Mouse (Mus musculus) heart, embryonic 14.5 days (tissue): Measurements from ENCODE around the gene Mynn. TPM values are rescaled to one million over a fixed set of nuclear protein-coding genes. Genes with fewer than 3 reads are reported as not detected.

ENCODE experiments used
- ATAC-seq: fragments of 200-750 bp; cut with Nextera tagmentation; 2 replicates; pipeline ENCODE4 v1.8.0; 2017; ENCODE audit warnings: low read depth, moderate TSS enrichment; ENCODE audit not compliant: insufficient number of reproducible peaks, insufficient read depth, low FRiP score
- H3K27ac ChIP-seq, 2 experiments: fragments of 200-500 bp in 1 of 2; fragments of 300-500 bp in 1 of 2; sonication (generic) in 1 of 2; replicated peaks in 1 of 2; 2 replicates each; pipeline ENCODE4 v1.5.1; 2012 to 2014; ENCODE audit warnings: low read depth in 2 of 2, low read length in 2 of 2, control low read depth in 1 of 2, mild to moderate bottlenecking in 1 of 2, mixed read lengths in 1 of 2; ENCODE audit not compliant: control insufficient read depth in 1 of 2, insufficient read depth in 1 of 2
- H3K27me3 ChIP-seq: fragments of 300-500 bp; sonication (generic); 2 replicates; pipeline ENCODE4 v1.6.1; 2014; ENCODE audit warnings: mild to moderate bottlenecking, low read length, control low read depth; ENCODE audit not compliant: control insufficient read depth, insufficient read depth
- H3K36me3 ChIP-seq: fragments of 300-500 bp; sonication (generic); 2 replicates; pipeline ENCODE4 v1.6.1; 2014; ENCODE audit warnings: mild to moderate bottlenecking, control low read depth, low read length, mixed read lengths; ENCODE audit not compliant: control insufficient read depth, insufficient read depth
- H3K4me1 ChIP-seq, 2 experiments: fragments of 200-500 bp in 1 of 2; fragments of 300-500 bp in 1 of 2; sonication (generic) in 1 of 2; 2 replicates each; pipeline ENCODE4 v1.6.1; 2012 to 2014; ENCODE audit warnings: low read length in 2 of 2, control low read depth in 1 of 2, mixed read lengths in 1 of 2; ENCODE audit not compliant: control insufficient read depth in 2 of 2, insufficient read depth in 2 of 2
- H3K4me2 ChIP-seq: fragments of 300-500 bp; sonication (generic); 2 replicates; pipeline ENCODE4 v1.6.1; 2014; ENCODE audit warnings: mild to moderate bottlenecking, low read length
- H3K4me3 ChIP-seq, 2 experiments: fragments of 200-500 bp in 1 of 2; fragments of 300-500 bp in 1 of 2; sonication (generic) in 1 of 2; 2 replicates each; pipeline ENCODE4 v1.5.1; 2012 to 2014; ENCODE audit warnings: low read length in 2 of 2, mild to moderate bottlenecking in 2 of 2, control low read depth in 1 of 2, low read depth in 1 of 2, moderate library complexity in 1 of 2; ENCODE audit not compliant: control insufficient read depth in 1 of 2, insufficient read depth in 1 of 2
- H3K9ac ChIP-seq: fragments of 300-500 bp; sonication (generic); 2 replicates; pipeline ENCODE4 v1.6.1; 2014; ENCODE audit warnings: mild to moderate bottlenecking, low read length
- H3K9me3 ChIP-seq: fragments of 300-500 bp; sonication (generic); 2 replicates; pipeline ENCODE4 v1.6.1; 2016; ENCODE audit warnings: low read length, control low read depth; ENCODE audit not compliant: control insufficient read depth
- WGBS: fragments of 180-500 bp; shearing (Covaris S2); extraction: QIAGEN DNeasy Blood & Tissue Kit; methylation state at CpG from one replicate; pipeline ENCODE4 v1.1.7; 2014; 5-methylcytosine and 5-hydroxymethylcytosine counted together
- polyA plus RNA-seq: library from polyadenylated mRNA; unstranded; fragments of >200 nt; fragmentation: Nextera tagmentation; extraction: Ambion mirVana; gene quantifications from 2 replicates; pipeline ENCODE4 v1.2.1, GENCODE M21; 2014

Mynn gene
- polyA plus RNA-seq, 1 experiment from 2014 or later, result 25.9 TPM

GRCm38 (mm10) chr3:30646761-30647160 is 44.9 kb downstream of the Mynn start:
- no peak overlapping the region for H3K9ac ChIP-seq
- no peak overlapping the region for H3K27ac ChIP-seq
- no peak for ATAC-seq

DNA sequence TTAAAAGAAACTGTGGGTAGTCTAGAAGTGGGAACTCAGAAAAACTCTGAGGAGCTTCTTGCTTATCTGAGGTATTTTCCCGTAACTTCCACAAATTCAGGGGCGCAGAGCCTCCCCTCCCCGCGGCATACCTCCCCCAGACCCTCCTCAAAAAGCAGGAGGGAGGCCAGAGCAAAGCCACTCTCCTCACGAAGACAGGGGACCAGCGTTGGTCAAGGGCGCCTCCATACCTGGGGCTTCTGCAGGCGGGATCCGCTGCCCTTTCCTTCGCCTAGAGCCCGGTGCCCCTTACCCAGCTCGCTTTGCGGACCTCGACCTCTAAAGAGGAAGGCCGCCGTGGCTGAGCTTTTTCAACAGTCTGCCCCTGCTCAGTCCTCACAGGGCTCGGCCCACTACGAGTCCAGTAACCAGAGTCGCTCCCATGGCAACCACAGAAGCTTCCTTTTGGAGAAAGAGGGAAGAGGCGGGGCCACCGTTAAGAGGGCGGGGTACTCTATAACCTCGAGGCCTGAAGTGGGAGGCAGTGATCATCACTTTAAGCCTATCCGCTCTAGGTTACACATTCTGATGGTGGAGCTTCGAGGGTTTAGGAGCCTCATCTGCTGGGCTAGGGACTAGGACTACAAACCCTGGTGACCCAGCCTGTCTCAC is 45.7 kb downstream of the Mynn start, which contains the start of gene Lrrc34:
Lrrc34 (minus strand) TSS at position 430 of the 651 bp plus-strand sequence.
- H3K36me3 ChIP-seq, result no peaks in the 10 kb centered on the region
- H3K4me2 ChIP-seq, result peak within 1 kb of the TSS; percentile 78
- peaks cover 25% of the 10 kb centered on the region for H3K27me3 ChIP-seq
- H3K4me1 ChIP-seq, result peaks cover 6 to 13% of the 10 kb centered on the region in 2 experiments
- no peak within 1 kb of the TSS for H3K27ac ChIP-seq
- peak within 1 kb of the TSS; percentile 69 for H3K9ac ChIP-seq
- 3% methylated on average over 25 of the region's 25 CpGs for WGBS
- H3K9me3 ChIP-seq, result no peaks in the 10 kb centered on the region
- ATAC-seq, result peak; percentile 73; the same call in 1 of the 2 replicates
- peak within 1 kb of the TSS; percentile 40 to 46 for H3K4me3 ChIP-seq

More at GRCm38 (mm10) chr3:30646761-30647160, 44.9 kb downstream of the Mynn start:
- Histone ChIP-seq H3K36me3 (no peaks in the 10 kb centered on the region), H3K4me1 (peaks cover 6 to 13% of the 10 kb centered on the region in 2 experiments), H3K27me3 (peaks cover 22% of the 10 kb centered on the region), H3K4me2 (no peak overlapping the region), H3K9me3 (no peaks in the 10 kb centered on the region), H3K4me3 (no peak overlapping the region)
- WGBS, result 50% methylated on average over 8 of the region's 8 CpGs

GRCm38 (mm10) chr3:30648466-30648865 is 46.6 kb downstream of the Mynn start:
- Histone ChIP-seq H3K9ac (no peak overlapping the region), H3K4me1 (peaks cover 6 to 8% of the 10 kb centered on the region in 2 experiments), H3K27me3 (peaks cover 27% of the 10 kb centered on the region), H3K4me3 (no peak overlapping the region), H3K27ac (no peak overlapping the region), H3K36me3 (no peaks in the 10 kb centered on the region), H3K9me3 (no peaks in the 10 kb centered on the region), H3K4me2 (no peak overlapping the region)
- 85% methylated on average over 2 of the region's 2 CpGs for WGBS
- no peak for ATAC-seq

DNA sequence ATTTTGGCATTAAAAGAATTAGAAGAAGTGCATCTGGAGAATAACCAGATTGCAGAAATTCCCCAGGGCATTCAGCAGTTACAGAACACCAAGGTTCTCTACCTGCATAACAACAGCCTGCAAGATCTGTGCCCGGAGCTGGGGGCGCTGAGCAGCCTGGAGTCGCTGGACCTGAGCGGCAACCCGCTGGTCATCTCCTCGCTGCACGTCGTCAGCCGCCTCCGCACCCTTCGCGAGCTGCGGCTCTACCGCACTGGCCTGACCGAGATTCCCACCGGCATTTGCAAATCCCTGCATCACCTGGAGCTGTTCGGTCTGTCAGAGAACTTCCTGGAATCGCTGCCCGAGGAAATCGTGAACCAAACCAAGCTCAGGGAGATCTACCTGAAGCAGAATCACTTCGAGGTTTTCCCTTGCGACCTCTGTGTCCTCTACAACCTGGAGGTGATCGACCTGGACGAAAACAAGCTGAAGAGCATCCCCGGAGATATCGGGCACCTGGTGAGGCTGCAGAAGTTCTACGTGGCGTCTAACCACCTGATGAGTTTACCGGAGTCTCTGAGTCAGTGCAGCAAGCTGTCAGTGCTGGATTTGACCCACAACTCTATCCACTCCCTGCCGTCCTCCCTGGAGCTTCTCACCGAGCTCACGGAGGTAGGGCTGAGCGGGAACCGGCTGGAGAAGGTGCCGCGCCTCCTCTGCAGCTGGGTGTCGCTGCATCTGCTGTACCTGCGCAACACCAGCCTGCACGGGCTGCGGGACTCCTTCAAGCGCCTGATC is 48.4 kb downstream of the Mynn start:
- under 1% methylated on average over 41 of the region's 41 CpGs for WGBS
- no peak for ATAC-seq

GRCm38 (mm10) chr3:30655937-30656336 is 54.1 kb downstream of the Mynn start:
- no peak overlapping the region for H3K4me3 ChIP-seq
- no peaks in the 10 kb centered on the region for H3K9me3 ChIP-seq
- 82% methylated on average over 5 of the region's 5 CpGs for WGBS
- H3K4me2 ChIP-seq, result no peak overlapping the region
- H3K4me1 ChIP-seq, result no peaks in the 10 kb centered on the region
- no peak overlapping the region for H3K9ac ChIP-seq
- no peak overlapping the region for H3K27ac ChIP-seq
- ATAC-seq, result no peak
- no peaks in the 10 kb centered on the region for H3K36me3 ChIP-seq
- peaks cover 12% of the 10 kb centered on the region for H3K27me3 ChIP-seq

More for the DNA sequence above, 48.4 kb downstream of the Mynn start:
- no peaks in the 10 kb centered on the region for H3K36me3 ChIP-seq
- no peak overlapping the region for H3K27ac ChIP-seq
- H3K4me1 ChIP-seq, result peaks cover 6 to 8% of the 10 kb centered on the region in 2 experiments
- peaks cover 28% of the 10 kb centered on the region for H3K27me3 ChIP-seq
- peak overlapping the region; percentile 97 for H3K4me2 ChIP-seq
- peak overlapping the region; percentile 47 to 50 for H3K4me3 ChIP-seq
- H3K9me3 ChIP-seq, result no peaks in the 10 kb centered on the region
- H3K9ac ChIP-seq, result peak overlapping the region; percentile 54

DNA sequence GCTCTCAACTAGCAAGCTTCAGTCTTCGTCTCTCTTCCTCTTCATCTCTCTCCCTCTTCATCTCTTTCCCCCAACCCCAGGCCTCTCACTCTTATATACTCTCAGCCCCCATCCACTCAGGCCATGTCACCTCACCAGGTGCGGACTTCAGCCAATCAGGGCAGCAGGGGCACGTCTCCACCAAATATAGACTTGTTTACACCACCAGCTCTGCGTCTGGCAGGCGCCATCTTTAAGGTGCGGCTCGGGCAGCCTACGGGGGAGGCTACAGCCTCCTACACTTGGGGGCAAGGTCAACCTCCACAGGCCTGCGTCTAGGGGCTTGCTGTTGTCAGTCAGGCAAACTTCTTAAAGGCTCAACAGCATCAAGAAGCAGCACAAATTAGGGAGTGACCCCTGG is 56.6 kb downstream of the Mynn start:
- 80% methylated on average over 9 of the region's 9 CpGs for WGBS

More for the DNA sequence above, 56.6 kb downstream of the Mynn start:
- peaks cover under 1% of the 10 kb centered on the region; the same call in 1 of the 2 replicates for H3K27me3 ChIP-seq
- no peaks in the 10 kb centered on the region for H3K4me1 ChIP-seq
- H3K9me3 ChIP-seq, result no peaks in the 10 kb centered on the region
- no peak overlapping the region for H3K4me3 ChIP-seq
- ATAC-seq, result no peak
- no peak overlapping the region for H3K4me2 ChIP-seq
- H3K9ac ChIP-seq, result no peak overlapping the region
- no peaks in the 10 kb centered on the region for H3K36me3 ChIP-seq
- no peak overlapping the region for H3K27ac ChIP-seq
